Comparison of ENCODE assay signal across 8 mouse cellular contexts in the genomic region with DNA sequence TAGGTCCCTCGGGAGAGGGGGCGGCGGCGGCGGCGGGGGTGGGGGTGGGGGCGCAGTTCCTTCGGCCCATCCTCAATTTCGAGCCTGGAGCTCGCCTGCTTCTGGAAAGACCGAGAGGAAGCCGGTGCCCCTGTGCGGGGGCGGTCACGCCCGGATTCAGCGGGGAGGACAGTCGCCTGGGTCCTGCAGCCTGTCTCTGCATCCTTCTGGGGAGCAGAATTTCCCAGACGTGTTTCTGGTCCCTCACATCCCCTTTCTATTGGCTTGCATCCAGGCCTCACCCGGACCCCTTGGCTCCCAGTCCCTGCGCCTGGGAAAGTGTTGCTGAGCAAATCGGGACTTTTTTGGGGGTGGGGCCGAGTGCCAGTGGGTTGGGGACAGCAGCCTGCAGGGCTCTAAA. TPM values are rescaled to one million over a fixed set of nuclear protein-coding genes. Genes with fewer than 3 reads are reported as not detected.
DNase-seq lines count a peak whose midpoint lies in the region; ATAC-seq and TF ChIP-seq lines count a peak whose summit lies in the region.

No protein-coding gene starts in this region.

- H3K9me3 ChIP-seq in heart, embryonic 12.5 days (replicated peaks) = peaks cover 6% of the 10 kb centered on the region; the same call in 1 of the 2 replicates
- peaks cover 3% of the 10 kb centered on the region; the same call in 1 of the 2 replicates for H3K9me3 ChIP-seq in midbrain, embryonic 11.5 days (ENCODE audit: control insufficient read depth, low read length)

- no peaks in the 10 kb centered on the region for H3K27me3 ChIP-seq in spleen, adult 2 months (ENCODE audit: control insufficient read depth, insufficient read depth, low read length)
- H3K27me3 ChIP-seq in heart, embryonic 12.5 days (replicated peaks) = no peaks in the 10 kb centered on the region
- H3K27me3 ChIP-seq in midbrain, embryonic 11.5 days (ENCODE audit: control insufficient read depth, insufficient read depth, low read length) = no peaks in the 10 kb centered on the region; the same call in 1 of the 2 replicates

- peak; percentile 42 for DNase-seq in adrenal gland, postnatal 14 days
- DNase-seq in adrenal gland, postnatal 25 days = no peak
- no peak for DNase-seq in spleen, adult 2 months (ENCODE audit: low read depth in 1 of 2, low spot score in 2 of 2)
- no peak for DNase-seq in spleen, adult 12 weeks (ENCODE audit: low spot score)
- DNase-seq in kidney, postnatal 4 days = peak; percentile 62 to 69
- peak; percentile 95 for DNase-seq in midbrain, embryonic 11.5 days (ENCODE audit: low spot score, missing footprints)
- peak; percentile 49 for DNase-seq in thymus, postnatal 4 days

- no peaks in the 10 kb centered on the region; the same call in none of the 2 replicates for H3K4me1 ChIP-seq in spleen, adult 2 months (ENCODE audit: control insufficient read depth, insufficient read depth, insufficient read length)
- peaks cover 20% of the 10 kb centered on the region for H3K4me1 ChIP-seq in heart, embryonic 12.5 days (replicated peaks)
- peaks cover 8% of the 10 kb centered on the region; the same call in 1 of the 2 replicates for H3K4me1 ChIP-seq in midbrain, embryonic 11.5 days (ENCODE audit: control insufficient read depth, insufficient read depth, low read length)

- no peak overlapping the region for H3K27ac ChIP-seq in spleen, adult 2 months (ENCODE audit: insufficient read depth, low read length)
- no peak overlapping the region for H3K27ac ChIP-seq in heart, embryonic 12.5 days (ENCODE audit: poor library complexity, severe bottlenecking)
- H3K27ac ChIP-seq in midbrain, embryonic 11.5 days (ENCODE audit: low read depth, low read length) = no peak overlapping the region

- ATAC-seq in heart, embryonic 12.5 days (ENCODE audit: insufficient number of reproducible peaks, low FRiP score) = peak; percentile 49; the same call in 1 of the 2 replicates
- ATAC-seq in midbrain, embryonic 11.5 days (ENCODE audit: low FRiP score) = peak; percentile 75

- TF ChIP-seq CTCF in spleen, adult 2 months (IDR thresholded peaks at IDR 0.05; ENCODE audit: extremely low read depth, insufficient read depth, insufficient read length, insufficient replicate concordance) = no peak

- no peak for TF ChIP-seq POLR2A in spleen, adult 2 months (IDR thresholded peaks at IDR 0.05; ENCODE audit: low read depth, low read length)

- no peaks in the 10 kb centered on the region for H3K36me3 ChIP-seq in spleen, adult 2 months (ENCODE audit: control insufficient read depth, insufficient read depth, low read length)
- H3K36me3 ChIP-seq in heart, embryonic 12.5 days = no peaks in the 10 kb centered on the region
- no peaks in the 10 kb centered on the region for H3K36me3 ChIP-seq in midbrain, embryonic 11.5 days (ENCODE audit: control insufficient read depth, insufficient read depth, low read length)

- H3K4me3 ChIP-seq in spleen, adult 2 months (ENCODE audit: extremely low read depth, insufficient read depth, insufficient read length) = peak overlapping the region; percentile 47; the same call in 1 of the 2 replicates
- peak overlapping the region; percentile 74 for H3K4me3 ChIP-seq in heart, embryonic 12.5 days
- H3K4me3 ChIP-seq in midbrain, embryonic 11.5 days (ENCODE audit: low read depth, low read length) = peak overlapping the region; percentile 71

- peak overlapping the region; percentile 79 for H3K9ac ChIP-seq in heart, embryonic 12.5 days
- peak overlapping the region; percentile 66 for H3K9ac ChIP-seq in midbrain, embryonic 11.5 days (ENCODE audit: low read length)

- WGBS in spleen, adult 2 months = 2% methylated on average over 23 of the region's 23 CpGs
- WGBS in heart, embryonic 12.5 days = under 1% methylated on average over 19 of the region's 23 CpGs
- 0% methylated on average over 16 of the region's 23 CpGs for WGBS in midbrain, embryonic 11.5 days

- peak overlapping the region; percentile 95 for H3K4me2 ChIP-seq in heart, embryonic 12.5 days
- peak overlapping the region; percentile 76 for H3K4me2 ChIP-seq in midbrain, embryonic 11.5 days

RNA-seq across cellular contexts. Expression of gene 1500009L16Rik, which starts 0.4 kb away (rescaled TPM):
- 14.7 and 16.0 TPM in 2 replicates for total RNA-seq in adrenal gland, postnatal 14 days (2021)
- total RNA-seq in adrenal gland, postnatal 25 days (2021) = 17.9 and 19.2 TPM in 2 replicates
- 0.16 and 0.46 TPM in 2 replicates for polyA plus RNA-seq in spleen, adult 2 months (2012; rRNA removed)
- polyA plus RNA-seq in heart, embryonic 12.5 days (2016; fragmentation: Nextera tagmentation; extraction: Ambion mirVana) = 14.7 and 15.7 TPM in 2 replicates
- 40.0 and 44.3 TPM in 2 replicates for polyA plus RNA-seq in midbrain, embryonic 11.5 days (2014; fragmentation: Nextera tagmentation; extraction: Ambion mirVana)

Comparison
In these comparisons a context has a peak if more than half of its experiments do, and no peak if none do; other contexts are left out.
1. DNase-seq: peak in adrenal gland, postnatal 14 days (single experiment), kidney, postnatal 4 days (2 of 2), midbrain, embryonic 11.5 days (single experiment) and thymus, postnatal 4 days (single experiment); none in adrenal gland, postnatal 25 days (single experiment), spleen, adult 2 months (0 of 2) and spleen, adult 12 weeks (single experiment).
2. RNA of gene 1500009L16Rik, which starts 0.4 kb away (polyA plus RNA-seq): 40.0 to 44.3 TPM in midbrain, embryonic 11.5 days and 14.7 to 15.7 TPM in heart, embryonic 12.5 days; 0.16 to 0.46 TPM in spleen, adult 2 months; every median in the first group is over 10 times any median in the second.
3. Peak in every context shown above with its lines, with median percentiles within 50 percentile points of each other: H3K4me3 ChIP-seq.